Mouse (Mus musculus) frontal cortex, postnatal 25 days (tissue): ENCODE data around the gene Tulp2.

Experiments
- DNase-seq, 2 experiments: peaks; one replicate each; pipeline ENCODE4 v3.0.0; 2022; ENCODE audit warnings: low spot score in 2 of 2

The Tulp2 gene

DNA sequence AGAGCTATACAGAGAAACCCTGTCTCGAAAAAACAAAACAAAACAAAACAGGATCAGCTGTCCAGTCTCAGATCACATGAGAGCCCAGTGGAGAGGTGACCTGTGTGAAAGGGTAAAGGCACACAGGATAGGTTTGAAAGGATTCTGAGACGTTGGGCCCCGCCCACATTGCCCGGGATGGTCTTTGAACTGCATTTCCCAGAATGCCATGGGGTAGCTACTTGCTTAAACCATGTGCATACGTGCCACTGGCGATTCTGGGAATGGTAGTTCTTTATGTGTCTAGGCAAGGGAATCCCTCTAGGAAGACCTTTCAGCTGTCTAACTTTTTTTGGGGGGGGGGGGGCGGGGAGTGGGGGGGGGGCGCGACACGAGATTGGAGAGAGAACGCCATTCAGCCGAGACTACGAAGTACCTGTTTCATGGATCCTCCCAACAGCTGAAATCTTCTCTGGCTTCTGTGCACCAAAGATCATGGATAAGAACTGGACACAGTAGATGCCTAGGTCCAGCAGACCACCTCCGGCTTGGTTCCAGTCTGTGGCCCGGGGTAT lies at the start of gene Tulp2:
Tulp2 (plus strand) TSS at position 504 of the 554 bp plus-strand sequence.
- DNase-seq, result no peak

DNA sequence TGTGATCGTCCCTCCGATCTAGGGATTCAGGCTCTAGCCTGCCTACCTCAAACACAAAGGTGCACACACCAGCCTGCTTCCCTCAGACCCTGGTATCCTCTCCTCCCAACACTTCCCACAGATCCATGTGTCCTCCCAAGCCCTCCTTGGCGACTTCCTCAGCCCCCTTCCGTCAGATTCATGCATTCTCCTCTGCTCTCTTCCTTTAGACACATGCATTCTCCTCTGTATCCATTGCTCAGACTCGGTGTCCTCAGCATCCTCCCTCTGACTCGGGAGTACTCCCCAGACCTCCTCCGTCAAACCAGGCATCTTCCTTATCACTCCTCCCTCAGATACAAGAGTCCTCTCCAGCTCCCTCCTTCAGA lies 47.9 kb upstream of the Tulp2 start:
- no peak for DNase-seq

DNA sequence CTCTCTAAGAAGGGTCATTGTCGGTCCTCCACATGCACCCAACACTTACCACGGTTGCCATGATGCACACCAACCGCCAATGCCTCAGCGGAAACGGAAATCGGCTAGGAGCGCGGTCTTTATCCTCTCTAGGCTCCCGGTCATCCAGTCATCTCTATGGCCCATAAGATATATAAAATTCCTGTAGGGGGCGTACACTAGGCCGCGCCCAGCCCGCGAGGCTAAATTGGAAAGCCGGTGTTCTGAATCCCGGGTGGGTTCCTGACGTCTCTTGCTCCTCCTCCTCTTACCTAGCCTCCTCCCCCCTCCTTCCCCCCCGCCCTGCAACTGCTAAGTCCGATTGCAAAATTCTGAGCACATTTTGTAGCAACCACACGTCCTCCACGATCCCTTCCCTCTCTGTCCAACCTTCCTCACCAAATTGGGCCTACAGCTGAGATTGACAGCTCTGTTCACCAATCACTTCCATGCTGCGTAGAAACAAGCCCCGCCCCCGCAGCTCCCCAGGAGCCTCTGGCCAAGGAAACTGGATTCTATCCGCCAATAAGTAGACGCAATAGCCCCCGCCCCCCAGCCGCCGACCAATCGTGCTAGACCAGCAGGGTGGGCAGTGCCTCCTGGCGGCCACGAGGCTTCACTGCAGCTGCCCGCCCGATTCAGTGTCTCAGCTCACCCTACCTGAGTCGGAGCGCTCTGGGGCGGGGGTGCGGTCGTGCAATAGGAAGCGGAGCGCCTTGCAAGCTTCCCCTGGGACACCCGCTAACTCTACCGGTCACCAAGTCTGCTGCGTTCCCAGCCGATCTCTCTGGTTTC lies 47.3 kb upstream of the Tulp2 start, which contains the start of gene Gys1:
Gys1 (plus strand) TSS at position 642 of the 813 bp plus-strand sequence.
- DNase-seq, result peak; percentile 100

DNA sequence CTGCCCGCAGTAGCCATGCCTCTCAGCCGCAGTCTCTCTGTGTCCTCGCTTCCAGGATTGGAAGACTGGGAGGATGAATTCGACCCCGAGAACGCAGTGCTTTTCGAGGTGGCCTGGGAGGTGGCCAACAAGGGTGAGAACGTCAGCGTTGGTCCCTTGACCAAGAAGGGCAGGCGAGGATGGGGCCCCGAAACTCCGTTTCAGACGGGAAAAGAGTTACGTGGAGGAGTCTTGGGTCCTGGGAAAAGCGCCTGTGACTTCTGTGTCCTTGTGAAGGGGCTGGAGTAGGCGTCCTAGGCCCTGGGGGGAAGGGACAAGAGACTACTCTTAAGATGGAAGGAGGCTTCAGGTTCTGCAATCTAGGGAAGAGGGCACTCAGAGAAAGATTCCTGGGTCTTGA lies 46.6 kb upstream of the Tulp2 start:
- no peak for DNase-seq

DNA sequence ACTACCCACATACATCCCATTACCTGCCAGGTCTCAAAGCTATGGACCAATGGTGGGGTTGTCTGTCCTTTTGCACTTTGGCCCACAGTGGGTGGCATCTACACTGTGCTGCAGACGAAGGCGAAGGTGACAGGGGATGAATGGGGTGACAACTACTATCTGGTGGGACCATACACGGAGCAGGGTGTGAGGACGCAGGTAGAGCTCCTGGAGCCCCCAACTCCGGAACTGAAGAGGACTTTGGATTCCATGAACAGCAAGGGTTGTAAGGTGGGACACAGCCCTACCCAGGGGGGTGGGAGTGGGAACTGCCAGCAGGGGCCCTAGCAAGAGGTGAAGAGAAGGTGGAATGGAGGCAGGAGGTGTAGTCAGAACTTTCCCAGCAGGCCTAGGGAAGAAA lies 45.2 kb upstream of the Tulp2 start:
- DNase-seq, result no peak

DNA sequence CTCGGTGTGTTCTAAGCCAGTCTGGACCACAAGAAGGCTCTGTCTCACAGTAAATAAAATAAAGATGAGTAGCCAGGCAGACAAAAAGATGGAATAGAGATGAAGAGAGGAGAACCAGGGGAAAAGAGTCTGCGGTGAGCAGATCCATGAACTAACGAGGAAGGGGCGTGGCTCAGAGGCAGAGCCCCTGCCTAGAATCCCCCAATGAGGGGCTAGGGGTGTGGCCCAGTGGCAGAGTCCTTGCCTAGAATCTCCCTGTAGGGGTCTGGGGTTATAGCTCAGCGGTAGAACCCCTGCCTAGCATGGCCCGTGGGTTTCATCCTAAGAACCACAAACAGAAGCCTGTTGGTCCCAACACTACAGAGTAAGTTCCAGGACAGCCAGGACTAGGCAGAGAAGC lies 44.6 kb upstream of the Tulp2 start:
- DNase-seq, result no peak

DNA sequence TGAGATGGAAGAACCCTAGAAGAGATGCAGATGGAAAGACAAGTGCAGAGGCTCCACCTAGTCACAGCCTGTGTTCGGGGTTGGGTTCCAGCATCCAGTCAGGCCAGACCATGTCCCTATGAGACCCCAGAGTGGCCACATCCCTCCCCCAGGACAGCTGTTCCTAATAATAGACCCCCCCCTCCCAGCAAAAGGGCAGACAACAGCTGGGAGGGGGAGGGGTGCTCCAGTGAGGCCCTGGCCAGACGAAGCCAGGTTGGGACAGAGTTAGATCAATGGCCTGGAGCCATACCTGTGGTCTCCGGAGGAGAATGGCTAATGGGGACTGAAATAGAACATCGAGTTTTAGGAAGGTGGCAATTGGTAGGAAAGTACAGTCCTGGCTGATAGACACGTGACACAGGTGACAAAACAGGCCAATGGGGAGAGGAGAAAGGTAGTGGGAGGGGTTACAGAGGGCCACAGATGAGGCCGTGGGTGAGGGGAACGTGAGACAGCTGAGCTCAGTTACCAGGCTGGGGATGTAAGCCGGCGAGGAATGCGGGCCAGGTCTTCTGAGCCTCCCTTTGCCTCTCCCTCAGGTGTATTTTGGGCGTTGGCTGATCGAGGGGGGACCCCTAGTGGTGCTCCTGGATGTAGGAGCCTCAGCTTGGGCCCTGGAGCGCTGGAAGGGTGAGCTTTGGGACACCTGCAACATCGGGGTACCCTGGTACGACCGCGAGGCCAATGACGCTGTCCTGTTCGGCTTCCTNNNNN lies 44.0 kb upstream of the Tulp2 start, which contains the start of gene Ruvbl2:
Ruvbl2 (minus strand) TSS at position 576 of the 756 bp plus-strand sequence.
- DNase-seq, result no peak

DNA sequence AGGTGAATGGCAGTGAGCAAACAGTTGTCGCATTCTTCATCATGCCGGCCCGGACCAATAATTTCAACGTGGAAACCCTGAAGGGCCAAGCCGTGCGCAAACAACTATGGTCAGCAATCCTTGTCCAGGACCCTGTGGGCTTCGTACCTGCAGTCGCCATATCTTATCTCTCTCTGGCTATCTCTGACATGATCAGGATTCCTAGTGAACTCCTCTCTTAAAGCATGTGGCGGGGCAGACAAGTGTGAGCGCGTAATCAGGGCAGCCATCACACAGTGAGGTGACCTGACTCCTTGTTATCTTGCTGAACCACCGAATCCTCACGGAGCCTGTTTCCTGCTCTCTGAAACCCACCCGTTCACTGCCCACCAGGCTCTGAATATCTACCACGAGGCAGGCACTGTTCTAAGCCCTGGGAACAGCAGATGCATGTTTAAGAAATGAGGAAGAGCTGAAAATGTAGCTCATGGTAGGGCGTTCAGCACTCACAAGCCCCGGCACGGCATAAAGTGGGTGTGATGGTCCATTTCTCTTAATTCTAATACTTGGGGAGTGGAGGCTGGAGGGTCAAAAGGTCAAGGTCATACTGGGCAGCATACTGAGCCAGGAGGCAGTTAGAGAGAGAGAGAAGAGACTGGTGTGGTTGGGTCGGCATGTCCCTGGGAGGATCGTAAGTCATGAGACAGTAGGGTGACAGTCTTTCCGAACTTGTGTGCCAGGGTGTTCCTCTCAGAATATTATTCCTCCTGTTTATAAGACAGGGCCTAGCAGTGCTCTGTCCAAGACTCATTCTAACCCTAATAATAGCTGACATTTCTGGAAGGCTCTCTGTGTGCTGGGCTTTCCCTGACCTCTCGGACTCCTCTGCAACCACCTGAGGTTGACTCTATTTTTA lies 37.9 kb upstream of the Tulp2 start:
- no peak for DNase-seq

DNA sequence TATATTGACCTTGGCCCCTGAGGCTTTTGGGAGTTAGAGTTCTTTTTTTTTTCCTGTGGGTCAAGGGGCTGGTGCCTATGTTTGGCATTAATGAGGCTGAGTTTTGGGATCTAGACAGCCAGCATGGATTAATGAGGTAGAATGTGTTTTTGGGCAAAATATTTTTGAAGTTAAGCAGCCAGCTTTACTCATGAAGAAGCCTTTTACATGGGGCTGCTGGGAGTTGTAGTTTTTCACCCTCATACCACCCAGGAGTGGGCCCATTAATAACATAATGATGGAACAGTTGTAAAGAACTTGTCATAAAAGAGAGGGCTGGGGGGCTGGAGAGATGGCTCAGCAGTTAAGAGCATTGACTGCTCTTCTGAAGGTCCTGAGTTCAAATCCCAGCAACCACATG lies 35.1 kb upstream of the Tulp2 start:
- DNase-seq, result no peak

DNA sequence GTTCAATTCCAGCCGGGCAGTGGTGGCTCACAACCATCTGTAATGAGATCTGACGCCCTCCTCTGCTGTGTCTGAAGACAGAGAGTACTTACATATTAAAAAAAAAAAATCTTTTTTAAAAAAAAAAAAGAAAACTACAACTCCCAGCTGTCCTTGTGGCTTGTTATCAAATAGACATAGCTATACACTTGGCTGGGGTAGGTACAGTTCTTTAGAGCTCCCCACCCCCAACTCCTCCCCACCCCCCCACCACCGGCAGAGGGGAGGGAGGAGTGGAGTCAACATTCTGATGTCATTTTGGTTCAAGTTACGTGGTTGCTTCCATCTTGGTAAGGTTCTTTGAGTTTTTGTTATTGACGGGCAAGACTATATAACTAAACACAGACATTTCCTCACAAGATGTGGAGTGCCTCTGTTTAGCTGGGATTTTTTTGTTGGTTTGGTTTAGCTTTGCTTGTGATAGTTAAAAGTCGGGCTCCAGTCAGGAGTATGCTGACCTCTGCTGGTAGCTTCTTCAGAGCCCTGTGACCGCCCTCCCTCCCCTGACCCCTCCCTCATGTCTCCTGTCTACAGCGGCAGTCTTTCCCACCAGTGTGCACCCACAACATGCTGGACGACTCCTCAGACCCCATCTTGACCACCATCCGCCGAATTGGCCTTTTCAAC lies 34.2 kb upstream of the Tulp2 start:
- DNase-seq, result no peak

DNA sequence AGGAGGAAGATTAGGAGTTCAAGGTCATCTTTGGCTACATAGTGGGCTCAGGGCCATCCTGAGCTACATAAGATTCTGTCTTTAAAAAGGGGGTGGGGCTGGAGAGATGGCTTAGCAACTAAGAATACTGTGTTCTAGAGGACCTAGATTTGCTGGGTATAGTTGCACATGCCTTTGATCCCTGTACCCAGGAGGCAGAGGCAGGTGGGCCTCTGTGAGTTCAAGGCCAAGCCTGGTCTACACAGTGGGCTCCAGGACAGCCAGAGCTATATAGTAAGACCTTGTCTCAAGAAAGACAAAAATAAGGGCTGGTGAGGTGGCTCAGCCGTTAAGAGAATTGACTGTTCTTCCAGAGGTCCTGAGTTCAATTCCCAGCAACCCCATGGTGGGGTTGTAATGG lies 31.7 kb upstream of the Tulp2 start:
- DNase-seq, result no peak

DNA sequence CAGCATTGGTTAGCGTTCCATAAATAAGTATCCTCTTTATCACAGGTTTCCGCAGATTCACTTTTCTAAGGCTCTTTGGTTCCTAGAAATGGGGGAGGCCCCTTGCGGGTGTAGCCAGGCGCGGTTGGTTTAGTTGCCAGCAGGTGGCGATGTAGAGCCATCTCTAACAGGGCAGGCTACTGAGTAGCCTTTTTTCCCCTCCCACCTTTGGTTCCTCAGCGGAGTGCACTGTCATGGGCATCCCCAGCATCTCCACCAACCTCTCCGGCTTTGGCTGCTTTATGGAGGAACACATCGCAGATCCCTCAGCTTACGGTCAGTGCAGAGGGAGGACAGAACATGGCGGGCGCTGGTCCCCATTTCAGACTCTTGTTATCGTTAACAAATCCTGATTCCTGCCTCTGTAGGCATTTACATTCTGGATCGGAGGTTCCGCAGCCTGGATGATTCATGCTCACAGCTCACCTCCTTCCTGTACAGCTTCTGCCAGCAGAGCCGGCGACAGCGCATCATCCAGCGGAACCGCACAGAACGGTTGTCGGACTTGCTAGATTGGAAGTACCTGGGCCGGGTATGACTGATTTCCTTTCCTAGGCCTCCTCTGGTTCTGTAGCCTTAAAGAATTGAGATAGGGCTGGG lies 30.2 kb upstream of the Tulp2 start:
- DNase-seq, result peak; percentile 79 to 83

DNA sequence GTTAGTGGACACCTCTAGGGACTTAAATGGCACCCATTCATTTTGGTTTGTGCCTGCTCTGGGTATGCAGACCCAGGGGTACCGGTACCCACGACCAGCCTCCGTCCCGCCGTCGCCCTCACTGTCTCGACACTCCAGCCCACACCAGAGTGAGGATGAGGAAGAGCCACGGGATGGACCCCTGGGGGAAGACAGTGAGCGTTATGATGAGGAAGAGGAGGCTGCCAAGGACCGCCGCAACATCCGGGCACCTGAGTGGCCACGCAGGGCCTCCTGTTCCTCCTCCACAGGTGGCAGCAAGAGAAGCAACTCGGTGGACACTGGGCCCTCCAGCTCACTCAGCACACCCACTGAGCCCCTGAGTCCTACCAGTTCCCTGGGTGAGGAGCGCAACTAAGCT lies 26.7 kb upstream of the Tulp2 start:
- DNase-seq, result no peak

DNA sequence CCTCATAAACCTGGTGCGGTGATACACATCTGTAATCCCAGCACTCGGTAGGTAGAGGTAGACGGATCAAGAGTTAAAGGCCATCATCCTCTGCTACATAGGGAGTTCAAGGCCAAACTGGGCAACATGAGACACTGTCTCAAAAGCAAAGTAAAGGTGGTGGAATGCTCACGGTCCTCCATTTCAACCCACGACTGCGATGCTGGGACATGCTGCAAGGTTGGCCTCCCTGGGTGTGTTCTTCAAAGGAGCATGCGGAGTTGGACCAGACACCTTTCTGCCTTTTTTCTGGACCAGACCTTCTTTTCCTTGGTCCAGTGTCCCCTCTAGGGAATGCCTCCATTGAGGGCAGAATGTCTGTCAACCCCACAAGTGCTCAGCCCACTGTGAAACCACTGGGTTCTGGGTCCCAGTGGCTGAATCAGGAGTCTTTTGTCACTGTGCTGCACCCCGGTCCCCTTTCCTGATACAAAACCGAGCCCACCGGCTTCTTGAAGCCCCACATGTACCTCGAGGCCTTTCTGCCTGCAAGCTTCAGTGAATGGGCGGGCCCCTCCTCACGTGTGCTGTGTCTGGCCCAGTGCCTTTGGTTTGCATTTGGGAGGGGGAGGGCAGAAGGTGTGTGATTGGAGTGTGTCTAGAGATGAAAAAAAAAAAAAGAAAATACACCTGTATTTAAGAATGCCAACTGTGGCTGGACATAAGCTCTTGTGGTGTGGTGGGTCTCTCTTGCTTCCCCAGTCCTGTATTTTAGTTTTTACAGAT lies 25.6 kb upstream of the Tulp2 start:
- no peak for DNase-seq

DNA sequence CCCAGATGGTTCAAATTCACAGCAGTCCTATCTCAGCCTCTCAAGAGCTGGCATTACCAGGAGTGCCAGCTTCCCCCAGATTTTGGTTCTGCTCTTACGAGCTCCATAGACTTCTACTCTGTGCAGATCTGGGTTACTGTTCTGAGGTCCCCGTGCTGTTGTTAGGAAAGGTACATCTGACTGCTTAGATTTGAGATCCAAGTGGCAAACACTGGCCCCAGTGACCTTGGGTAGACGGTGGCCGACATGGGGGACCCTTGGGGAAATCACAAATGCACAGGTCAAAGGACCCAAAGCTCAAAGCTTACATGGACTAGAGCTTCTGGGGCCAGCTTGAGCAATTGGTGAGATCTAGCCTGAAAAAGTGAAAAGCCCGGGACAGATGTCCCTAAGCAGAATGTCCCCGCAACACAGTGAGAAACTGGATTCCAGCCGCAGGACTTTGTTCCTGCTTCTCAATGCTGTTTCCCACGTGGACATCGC lies 24.9 kb upstream of the Tulp2 start:
- DNase-seq, result no peak

DNA sequence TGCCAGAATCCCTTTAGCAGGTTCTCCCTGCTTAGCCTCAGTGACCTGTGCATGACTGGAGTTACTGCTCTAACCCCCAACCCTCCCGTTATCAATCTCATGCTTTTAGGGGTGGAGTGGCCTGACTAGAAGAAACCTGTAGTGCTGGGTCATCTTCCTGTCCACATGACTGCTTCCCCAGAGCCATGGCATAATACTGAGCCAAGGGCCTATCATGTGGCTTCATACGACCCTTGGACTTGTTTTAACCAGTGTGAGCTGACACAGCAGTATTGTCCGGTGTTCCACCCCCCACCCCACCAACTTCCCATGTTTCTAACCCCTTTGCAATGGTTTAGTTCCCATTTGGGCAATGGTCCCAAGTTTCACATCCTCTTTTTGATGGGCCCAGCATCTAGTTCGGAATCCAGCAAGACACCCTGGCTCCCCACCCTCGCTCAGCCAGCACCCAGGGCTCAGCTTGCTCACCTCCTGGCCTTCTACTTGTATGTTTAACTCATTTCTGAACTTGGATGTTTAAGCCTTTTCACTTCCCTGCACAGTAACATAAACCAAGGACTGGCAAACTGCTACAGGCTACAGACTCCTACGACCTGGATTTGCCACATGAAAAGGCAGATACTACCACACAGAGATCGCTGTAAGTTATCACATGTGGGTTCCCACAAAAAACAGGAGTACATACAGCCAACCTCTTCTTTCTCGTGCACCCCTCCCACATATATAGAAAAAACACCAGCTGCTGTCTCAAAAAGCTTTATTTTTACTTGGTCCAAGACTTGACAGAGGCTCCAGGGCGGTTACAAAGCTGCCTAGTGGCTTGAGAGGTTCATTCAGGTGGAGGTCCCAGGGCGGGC lies 24.2 kb upstream of the Tulp2 start:
- no peak for DNase-seq

DNA sequence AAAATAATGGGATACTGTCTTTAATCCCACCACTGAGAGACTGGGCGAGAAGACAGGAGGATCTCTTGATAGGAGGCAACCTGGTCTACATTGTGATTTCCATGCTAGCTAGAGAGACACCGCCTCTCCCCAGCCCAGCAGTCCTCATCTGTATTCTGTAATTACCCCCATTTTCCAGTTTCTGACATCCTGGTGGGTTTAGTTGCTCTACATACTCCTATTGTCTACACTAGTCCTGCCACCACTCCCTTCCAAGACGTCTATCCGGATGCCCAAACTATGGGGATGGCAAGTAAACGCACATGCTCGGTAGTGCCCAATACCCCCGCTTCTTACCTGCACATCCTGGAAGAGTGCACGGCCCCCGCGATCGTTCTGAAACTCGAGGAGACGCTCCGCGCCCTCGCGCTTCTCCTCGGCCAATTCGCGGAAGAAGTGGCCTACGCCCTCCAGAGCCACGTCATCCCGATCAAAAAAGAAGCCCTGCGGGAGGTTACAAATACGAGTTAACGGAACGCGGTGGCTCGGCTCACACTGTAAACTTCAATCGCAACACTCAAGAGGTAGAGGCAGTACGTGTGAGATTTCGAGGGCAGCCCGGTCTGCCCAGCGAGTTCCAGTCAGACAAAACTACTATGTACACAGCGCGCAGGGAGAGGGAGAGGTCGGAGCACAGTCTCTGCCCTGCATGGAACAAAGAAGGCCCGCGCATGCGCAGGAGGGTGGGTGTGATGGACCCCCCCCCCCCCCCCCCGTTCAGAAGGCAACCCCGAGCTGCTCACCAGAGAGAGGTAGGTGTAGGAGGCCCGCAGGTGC lies 22.7 kb upstream of the Tulp2 start:
- DNase-seq, result peak in 1 of 2 experiments; percentile 62

DNA sequence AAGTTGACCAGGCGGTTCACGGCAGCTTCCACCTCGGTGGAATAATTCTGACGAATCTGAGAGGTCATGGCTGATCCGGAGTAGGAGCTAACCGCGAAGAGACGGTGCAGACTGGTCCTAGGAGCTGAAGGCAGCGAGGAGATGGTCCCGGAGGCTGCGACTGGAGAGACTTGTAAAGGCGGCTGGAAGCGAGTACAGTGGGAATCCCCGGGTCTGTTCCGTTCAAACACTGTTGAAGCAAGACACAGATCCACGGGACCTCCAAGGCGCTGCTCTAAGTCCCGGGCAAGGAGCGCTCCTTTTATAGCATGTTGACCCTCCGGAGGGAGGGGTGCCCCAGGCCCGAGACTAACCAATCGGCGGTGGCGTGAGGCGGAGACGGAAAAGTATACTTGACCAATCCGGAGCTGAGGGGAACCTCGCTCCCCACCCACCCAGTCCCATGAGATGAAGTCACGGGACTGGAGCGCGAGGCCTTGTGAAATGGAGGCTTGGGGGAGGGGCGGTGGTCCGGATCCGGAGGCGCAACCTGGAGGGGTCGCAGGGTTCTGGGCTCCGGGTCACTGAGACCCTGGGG lies 22.0 kb upstream of the Tulp2 start, which contains the start of gene Ftl1:
Ftl1 (minus strand) TSS at position 321 of the 577 bp plus-strand sequence.
- DNase-seq, result peak; percentile 88 to 93
